Mouse (Mus musculus) cerebellum, postnatal 10 days (tissue): ENCODE data around the gene Baiap2.

Source experiments
- DNase-seq, 2 experiments: peaks; one replicate each; pipeline ENCODE4 v3.0.0; 2021; ENCODE audit warnings: mixed read lengths in 2 of 2

Gene Baiap2

DNA sequence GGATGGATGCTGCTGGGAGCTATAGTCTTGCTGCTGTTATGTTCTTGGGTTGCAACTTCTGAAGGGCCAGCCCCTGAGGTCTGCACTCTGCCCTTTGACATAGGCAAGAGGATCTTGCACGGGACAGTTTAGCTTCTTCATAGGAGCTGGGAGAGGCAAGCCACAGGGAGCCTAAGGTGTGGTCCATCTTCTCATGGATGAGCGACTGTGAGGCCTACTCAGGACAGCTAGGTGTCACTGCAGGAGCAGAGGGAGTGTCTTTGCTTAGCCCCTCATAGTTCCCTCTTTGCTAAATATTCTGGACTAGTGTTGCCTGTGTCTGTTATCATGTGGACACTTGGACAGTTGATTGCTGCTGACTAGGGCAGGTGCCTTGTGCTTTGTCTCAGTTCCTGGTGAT, 5.3 kb downstream of the Baiap2 start:
- DNase-seq = no peak

DNA sequence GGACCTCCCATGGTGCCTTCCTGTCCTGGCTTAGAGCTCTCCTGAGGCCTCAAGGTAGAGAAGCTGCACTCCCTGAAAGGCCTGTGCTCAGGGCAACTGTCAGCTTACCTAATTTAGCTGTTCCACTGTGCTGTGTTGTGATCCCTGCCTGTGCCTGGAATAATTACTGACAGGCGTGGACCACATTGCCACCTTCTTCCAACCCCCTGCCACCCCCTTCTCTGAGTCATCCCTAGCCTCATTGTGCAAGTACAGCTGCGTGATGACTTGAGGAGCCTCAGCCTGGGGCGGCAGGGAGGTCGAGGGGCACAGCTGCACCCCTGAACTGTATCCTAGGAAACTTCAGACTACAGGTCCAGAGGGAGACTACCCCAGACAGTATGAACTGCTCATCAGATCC, 5.7 kb downstream of the Baiap2 start:
- DNase-seq = no peak

DNA sequence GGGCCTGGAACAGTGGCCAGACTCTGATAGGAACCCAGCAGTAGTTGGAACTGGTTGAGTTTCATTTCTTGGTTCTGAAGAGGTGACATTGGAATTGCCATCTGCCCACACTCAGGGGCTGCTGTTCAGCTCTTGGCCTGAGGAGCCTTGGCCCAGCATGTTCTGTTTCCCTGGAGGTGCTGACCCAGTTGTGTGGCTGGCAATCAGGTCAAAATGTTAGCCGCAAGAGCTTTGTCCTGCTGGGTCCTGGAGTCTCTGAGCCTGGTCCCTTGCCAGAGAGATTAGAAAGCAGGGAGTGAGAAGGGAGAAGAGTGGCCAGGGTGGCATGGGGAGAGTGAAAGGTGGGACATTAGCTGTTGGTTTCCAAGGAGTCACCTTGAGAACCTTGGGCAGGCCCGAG, 6.2 kb downstream of the Baiap2 start:
- DNase-seq = peak; percentile 57 to 63

DNA sequence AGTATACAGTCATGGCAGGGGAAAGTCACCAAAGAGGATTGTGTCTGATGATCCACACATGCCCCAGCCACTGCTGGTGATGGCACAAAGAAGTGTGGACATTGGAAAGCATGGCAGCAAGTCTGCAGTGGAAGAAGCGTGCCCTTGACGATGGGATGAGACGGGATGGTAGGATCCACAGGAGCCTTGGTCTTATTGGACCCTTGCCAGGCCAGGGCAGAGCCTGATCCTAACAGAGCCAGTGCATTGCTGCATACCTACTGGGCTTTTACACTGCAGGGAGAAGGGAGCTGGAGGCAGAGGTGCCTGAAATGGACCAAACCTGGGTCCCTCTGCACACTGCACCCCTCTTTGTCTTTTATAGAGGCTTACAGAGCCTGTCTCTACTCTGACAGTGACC, 8.0 kb downstream of the Baiap2 start:
- peak; percentile 62 for DNase-seq

DNA sequence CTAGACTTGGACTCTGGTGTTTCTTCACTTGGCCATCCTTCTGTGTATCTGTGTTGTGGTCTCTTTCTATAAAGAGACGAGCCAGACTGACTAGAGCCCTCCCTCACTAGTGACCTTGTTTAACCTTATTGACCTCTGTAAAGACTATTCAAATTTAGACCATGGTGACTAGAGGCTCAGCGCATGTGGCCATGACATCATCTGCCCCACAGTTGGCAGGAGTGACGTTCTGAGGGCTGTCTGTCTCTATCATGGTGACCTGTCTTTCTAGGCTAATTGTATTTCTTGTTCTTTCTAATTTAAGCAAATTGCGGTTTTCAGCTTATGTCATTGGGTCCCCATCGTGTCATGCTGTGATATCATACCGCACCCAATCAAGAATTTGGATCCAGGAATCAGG, 8.8 kb downstream of the Baiap2 start:
- no peak for DNase-seq

DNA sequence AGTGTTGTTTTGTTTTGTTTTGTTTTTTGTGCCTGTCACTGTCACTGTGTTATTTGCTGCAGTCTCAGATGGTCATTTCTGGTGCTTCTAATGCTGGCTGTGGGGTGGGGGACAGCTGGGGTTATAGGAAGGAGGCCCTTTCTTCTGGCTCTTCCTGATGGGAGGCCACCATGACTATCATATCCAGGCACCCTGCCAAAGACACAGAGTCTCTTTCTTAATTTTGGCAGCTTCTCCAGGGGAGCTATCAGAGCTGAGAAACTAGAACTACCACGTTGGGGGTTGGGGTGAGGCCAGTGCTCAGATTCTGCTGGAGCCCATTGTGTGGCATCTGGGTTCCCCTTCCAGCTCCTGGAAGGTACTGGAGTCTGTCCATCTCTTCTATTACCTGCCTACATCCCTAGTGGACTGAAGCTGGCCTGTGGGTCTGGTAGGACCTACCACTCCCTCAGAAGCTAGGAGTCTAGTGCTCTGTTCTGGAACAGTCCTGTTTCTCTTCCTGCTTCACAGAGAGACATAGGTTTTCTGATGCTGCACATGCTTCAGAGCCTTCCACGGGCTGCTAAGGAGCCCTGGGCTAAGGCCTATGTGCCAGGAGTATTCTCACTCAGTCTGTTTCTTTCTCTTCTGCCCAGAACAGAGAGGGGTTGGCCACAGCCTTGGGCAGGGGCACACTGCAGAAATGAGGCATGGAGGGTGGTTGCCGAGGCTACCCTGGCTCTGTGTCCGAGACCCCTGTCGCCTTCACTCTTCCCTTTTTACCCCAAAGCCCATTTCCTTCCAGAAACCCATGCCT, 10.1 kb downstream of the Baiap2 start:
- peak; percentile 67 to 68 for DNase-seq

DNA sequence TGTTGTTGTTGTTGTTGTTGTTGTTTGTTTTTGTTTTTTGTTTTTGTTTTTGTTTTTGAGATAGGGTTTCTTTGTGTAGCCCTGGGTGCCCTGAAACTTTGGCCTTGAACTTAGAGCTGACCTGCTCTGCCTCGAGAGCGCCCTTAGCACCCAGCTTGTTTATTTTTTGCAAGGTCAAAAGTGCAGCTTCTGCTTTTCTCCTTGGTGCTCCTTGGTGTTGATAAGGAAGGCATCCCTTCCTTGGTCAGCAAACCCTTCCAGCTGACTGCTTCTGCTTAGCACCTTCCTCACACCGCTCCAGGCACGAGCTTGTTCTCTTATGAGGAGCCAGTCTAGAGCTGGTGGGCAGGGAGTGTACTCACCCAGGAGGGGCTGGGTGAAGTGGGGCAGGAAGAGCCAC, 11.7 kb downstream of the Baiap2 start:
- no peak for DNase-seq

DNA sequence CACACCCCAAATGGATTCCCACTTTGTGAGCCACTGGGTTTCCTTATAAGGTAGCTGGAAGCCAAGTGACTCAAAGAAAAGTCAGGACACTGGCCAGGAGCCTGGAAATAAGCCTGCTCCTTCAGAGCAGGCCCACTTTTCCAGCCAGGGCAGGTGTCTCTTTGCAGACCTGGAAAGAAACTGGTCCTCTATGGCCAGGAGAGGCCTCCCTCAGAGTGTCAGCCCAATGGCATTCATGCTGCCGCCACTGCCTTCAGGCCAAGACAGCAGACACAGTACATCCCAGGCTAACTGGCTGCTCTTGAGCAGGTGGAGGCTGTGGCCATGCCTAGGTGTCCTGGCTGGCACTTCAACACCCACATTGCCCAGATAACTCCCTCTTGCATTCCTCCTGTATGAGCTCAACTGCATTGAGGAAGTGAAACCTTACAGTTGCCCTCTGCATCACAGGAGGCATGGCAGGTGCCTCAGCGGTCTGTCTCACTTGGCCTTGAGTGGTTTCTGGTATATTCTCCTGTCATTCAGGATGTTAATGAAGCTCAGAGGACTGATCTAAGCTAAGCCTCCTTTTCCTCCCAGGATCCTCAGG, 12.3 kb downstream of the Baiap2 start:
- peak; percentile 36 to 50 for DNase-seq

DNA sequence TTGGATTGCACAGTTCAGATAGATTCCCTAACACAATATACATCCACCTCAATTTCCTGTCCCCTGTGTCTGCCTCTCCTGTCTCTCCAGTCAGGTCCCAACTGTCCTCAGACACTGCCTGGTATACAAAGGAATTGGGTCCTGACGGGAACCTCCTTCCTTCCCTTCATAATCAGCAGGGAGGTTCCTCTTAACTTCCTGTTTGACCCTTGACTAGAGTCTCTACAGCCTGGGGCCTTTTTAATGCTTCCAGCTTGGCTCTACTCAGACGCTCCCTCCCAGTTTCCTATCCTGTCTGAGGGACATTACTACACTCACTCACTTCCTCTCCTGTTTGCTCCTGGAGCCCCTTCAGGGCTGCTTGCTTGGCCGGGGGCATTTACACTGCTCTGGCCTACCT, 12.9 kb downstream of the Baiap2 start:
- DNase-seq = no peak

DNA sequence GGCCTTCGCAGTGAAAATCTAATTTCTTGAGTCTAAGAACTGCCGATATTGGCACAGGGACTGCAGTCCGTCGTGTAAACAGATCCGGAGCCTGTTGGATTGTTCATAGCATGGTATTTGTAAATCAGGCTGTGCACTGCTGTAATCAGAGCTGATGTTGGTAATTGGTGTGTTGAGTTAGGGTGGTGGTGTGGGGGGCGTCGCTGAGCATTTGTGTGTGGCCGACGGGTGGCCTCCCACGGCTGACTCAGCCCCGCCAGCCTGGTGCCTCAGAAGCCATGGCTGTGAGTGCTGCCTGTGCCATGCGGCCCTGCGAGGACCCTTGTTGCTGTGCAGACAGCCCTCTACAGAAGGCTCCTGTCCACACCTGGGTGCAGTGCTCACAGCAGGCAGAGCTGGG, 14.0 kb downstream of the Baiap2 start:
- DNase-seq = no peak

DNA sequence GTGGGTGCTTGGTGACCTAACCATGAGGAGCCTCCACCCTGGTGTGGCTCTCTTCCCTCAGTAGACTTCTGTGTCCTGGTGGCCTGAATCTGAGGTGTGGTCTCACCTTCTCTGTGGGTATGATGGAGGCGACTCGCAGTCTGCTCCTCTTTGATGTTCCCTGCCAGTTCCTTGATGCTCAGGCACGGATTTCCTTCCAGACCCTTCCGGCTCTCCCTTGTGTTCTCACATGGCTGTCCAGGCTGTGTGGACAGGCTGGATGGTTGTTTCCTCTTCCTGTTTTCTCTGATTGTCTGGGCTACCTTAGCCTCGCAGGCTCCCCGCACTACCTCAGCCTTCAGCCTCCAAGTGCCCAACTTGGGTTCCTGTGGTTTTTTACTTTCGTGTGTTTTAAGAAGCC, 16.3 kb downstream of the Baiap2 start:
- no peak for DNase-seq

DNA sequence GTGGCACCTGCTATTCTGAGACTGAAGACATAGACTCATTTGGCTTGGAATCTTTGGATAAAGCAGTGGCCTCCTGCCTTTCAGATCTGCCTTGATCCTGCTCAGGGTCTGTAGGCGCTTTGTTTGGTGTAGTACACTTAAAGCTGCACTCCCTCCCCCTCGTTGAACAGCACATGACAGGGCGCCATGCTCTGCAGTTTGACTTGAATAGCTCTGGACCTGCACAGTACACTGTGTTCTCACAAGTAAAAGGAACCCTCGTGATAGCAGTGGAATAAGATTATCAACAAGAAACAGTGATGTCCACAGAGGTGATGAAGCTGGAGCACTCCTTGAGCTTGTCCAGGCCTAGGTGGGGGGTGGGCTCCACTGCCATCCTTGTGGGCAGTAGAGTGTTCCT, 17.2 kb downstream of the Baiap2 start:
- no peak for DNase-seq

DNA sequence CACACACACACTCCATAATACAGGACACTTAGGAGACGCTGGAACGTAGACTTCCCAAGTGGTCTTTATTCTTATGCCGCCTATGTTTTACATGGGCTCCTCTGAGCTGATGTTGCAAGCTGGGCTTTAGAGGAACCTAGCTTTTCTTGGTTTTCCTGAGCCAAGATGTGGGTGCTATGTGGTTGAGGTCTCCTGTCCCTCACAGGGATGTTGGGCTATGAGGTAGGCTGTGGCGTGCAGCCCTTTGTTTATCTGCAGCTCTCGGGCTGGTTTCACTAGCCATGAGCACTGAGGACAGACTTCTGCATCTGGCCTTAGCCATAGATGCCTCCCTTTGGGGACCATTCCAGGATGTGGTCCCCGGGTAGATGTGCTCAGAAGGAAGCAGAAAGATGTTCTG, 18.1 kb downstream of the Baiap2 start:
- no peak for DNase-seq

DNA sequence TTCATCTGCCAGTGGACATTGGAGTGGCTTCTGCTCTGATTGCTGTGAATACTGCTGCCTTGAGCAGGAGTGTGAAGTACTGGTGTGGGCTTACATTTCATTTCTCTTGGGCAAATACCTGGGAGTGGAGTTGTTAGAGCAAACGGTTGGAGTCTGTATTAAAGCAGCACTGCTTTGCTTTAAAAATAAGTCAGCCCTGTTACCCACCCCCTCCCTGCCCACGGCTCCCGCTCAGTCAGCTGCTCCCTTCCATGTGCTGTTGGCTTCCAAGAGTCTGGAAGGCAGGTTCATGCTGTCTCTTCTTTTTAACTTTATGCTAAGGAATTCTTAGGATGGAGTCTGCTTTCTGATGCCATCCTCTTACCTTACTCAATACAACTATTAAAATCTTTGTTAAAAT, 18.9 kb downstream of the Baiap2 start:
- DNase-seq = no peak

DNA sequence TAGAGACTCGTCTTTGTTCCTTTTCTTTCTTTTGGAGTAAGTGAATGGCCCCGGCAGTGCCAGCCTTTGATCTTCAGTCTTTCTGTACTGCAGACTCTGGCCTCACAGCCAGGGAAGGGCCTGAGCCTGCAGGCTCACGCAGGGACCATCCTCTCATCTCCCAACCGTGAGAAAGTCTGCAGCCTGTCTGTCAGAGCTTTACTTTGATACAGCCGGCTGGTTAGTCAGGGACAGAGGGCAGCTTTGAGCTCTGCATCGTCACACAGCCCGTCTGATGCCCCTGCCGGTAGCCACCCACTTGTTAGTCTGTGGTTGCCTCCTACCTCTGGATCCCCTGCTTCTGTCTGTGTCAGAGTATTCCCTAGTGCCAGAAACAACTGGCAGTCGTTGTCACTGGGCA, 22.5 kb downstream of the Baiap2 start:
- DNase-seq = no peak

DNA sequence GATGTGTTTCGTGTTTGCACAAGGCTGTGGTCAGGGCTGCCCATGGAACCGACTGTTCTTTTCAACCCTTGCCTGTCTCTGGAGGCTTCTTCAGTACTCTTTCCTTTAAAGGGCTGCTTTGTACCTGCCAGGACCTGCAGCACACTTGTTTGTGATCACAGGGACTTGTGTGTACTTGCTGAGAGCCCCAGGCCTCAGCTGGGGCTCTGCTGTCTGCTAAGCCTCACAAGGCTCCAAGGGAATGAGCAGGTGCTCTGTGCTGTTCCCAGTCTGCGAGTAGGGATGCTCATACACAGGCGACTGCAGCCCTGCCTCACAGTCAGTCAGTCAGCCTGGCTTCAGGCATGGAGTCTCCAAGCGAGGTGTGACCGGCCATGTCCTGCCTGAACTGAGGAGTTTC, 23.7 kb downstream of the Baiap2 start:
- no peak for DNase-seq

DNA sequence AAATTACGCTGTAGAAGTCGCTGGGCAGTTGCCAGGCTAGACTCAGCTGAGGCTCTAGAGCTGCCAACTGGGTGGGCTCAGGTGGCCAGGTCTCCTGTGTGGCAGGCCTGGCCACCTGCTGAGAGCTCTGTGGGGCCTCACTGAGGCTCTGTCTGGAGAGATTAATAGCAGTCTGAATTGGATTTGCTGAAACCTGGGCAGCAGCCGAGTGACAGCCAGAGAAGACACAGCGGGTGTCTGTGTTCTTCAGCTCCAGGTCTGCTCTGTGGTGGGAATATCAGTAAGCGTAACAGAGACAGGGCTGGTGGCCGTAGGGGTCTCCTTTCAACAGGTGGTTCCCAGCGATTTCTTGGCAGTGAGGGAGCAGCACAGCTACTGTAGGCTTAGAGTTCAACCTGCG, 24.8 kb downstream of the Baiap2 start:
- peak; percentile 54 to 58 for DNase-seq

DNA sequence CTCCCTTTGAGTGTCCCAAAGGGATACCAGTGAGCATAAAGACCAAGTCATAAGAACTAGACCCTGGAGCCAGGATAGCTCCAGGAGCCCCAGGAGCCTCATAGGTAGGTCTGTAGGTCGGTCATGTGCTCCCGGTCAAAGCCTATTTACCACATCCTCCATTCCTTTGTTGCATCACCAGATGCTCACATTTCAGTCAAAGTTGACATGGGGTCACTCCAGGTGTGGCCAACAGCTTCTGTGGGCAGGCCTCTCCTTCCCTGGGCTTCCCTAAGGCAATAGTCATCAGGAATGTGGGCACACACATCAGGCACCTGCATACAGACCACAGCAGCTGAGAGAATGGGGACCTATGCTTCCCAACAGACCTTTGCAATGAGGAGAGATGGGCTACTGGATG, 25.3 kb downstream of the Baiap2 start:
- DNase-seq = no peak

DNA sequence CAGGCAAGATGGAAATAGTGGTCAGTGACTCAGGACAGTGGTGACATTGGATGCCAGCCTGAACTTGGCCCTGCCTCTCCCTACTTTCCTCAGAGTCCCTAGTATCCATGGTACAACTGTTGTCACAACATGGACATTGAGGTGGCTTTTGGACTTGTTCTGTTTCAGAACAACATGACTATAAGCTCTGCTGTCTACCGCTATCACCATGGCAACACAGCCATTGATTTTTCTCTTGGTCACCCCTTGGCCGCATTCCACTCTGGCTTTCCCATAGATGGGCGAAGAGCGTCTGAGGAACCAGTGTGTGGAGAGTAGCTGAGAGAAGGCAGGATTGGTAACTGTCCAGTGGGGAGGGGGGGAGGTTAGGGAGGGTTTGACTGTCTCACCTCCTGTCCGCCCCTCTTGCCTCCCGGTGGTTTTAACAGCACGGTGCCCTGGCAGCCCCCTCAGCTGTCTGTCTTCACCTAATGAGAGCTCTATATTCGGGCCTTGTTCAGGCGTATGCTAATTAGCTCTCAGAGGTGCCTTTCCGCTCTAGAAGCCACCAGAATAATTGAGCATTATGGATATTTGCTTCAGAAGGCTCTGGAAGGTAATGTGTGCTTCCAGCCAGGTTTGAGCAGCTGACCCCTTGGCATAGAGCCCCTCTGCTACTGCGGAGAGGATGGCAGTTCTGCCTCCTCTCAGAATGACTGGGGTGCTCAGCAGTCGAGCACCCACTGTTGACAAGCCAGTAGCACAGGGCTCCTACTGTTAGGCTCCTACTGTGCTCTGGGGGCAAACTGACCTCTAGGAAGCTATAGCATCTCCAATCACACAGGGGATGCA, 27.7 kb downstream of the Baiap2 start:
- peak; percentile 90 to 95 for DNase-seq

DNA sequence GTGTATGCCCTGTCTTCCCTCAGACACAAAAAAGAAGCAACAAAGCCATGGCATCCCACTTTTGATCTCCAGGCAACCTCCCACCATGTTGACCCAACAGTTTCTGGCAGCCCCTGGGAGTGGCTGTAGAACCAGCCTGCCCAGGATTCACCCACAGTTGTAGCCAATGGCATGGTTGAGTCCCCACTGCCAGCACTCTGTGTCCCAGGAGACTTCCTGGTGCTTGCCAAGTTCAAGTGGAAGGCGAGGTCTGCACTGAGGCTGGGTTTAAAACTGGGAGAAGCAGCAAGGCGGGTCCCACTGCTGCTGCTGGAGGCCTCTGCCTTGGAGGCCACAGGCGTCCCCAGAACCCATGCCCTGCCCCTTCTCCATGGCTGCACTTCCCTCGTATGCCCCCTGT, 31.2 kb downstream of the Baiap2 start:
- DNase-seq = no peak

DNA sequence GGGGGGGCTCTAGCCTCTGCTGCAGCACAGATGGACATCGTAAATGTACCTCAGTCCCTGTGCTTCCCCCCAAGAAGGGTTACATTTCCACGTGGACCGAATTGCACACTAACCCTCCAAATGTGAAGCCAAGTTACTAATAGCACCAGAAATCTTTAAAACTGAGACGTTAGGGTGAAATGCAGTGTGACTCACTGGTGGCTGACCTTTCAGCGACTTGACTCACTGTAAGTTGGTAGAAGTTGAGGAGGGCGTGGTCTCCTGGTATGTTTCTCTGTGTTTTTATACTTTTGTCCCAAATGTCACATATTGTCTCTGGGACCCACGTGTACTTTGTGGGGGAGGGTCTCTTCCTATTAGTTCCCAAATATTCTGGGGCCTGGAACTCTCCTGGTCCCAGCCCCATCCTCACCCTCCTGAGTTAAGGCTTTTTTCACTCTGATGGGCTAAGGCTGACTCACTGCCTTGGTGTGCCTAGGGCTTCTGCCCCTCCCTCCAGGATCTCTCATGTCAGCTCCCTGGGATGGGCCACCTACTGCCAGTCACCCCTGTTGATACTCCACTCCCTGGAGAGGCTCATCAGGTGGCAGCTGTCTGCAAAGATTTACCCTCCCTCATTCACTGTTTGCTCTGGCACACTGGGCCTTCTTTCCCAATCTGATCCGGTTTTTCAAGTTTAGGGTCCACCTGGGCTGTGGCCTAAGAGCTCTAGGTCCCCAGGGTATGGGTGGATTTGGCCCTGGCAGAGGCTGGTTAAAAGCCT, 33.4 kb downstream of the Baiap2 start:
- no peak for DNase-seq

DNA sequence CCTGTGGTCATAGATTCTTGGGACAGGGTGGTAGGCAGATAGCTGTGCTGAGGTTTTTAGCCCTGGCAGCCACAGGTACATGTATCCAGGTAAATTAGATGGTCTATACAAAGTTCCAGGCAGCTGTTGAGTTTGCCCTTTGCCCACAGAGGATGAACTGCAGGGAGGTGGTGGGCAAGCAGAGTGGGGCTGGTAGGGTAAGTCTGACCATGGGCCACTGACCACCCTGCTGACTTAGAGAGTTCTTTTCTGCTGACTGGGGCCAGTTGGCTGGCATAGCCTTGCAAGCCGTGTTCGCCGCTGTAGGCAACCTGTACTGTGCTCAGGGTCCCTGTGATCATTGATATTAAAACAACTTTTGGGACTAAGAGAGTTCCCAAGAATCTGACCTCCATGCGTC, 36.1 kb downstream of the Baiap2 start:
- DNase-seq = no peak
